Mouse (Mus musculus): ENCODE data around the gene Atp6v1e1. TPM values are rescaled to one million over a fixed set of nuclear protein-coding genes. Genes with fewer than 3 reads are reported as not detected.
"Not testable (repeated sequence)": the region's sequence is repeated elsewhere in the genome, so short reads cannot be mapped to it uniquely, and the experiment has no call there.

Gene Atp6v1e1
- polyA plus RNA-seq, 1 experiment from 2014 or later = 116 TPM

DNA sequence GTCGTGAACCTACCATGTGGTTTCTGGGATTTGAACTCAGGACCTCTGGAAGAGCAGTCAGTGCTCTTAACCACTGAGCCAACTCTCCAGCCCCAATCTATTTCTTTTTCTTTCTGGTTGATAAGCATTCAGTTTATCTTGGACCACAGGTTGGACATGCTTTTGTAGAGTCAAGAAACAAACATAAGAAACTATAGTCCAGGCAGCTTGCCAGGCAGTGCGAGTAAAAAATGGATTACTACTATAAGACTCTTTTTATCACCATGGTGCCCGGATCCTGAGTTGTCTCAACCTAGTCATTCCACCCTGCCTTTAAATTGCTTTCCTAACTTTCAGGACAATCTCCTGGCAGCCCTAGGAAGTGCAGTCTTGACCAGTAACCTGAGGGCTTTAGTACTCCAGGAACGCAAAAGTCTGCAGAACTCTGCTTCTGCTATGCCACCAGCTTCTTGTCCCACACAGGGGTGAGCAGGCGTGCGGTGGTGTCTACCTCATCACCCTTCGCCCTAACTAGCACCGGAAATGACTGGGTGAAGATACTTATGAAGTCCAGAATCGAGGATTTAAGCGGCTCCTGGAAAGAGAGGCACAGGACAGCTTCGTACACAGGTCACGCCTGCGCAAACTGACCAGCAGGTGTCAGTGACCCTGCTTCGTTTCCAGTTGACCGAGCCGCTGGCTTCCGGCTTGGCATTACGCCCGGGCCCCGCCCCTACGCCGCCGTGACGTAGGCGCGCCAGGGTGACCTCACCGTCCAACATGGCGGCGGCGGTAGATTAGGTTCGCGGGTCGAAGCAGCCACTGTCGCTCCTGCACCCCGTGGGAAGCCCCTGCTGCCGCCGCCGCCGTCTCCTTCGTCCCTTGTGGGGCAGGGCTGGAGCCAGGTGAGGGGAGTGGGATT is 13.1 kb upstream of the Atp6v1e1 start, which contains the start of gene Bcl2l13:
TSS of gene Bcl2l13 (plus strand) at position 739 of the 901 bp plus-strand sequence.
- 5% methylated on average over 40 of the region's 40 CpGs for WGBS
- peaks cover 22% of the 10 kb centered on the region for H3K36me3 ChIP-seq (replicated peaks)
- H3K27ac ChIP-seq (replicated peaks) = peak within 1 kb of the TSS; percentile 96
- H3K4me3 ChIP-seq = peak within 1 kb of the TSS; percentile 78
- peaks cover 16% of the 10 kb centered on the region for H3K4me1 ChIP-seq
- no peaks in the 10 kb centered on the region for H3K9me3 ChIP-seq
- no peaks in the 10 kb centered on the region for H3K27me3 ChIP-seq (replicated peaks; ENCODE audit: low read depth, poor library complexity, severe bottlenecking)
- DNase-seq (ENCODE audit: low spot score) = peak; percentile 97

DNA sequence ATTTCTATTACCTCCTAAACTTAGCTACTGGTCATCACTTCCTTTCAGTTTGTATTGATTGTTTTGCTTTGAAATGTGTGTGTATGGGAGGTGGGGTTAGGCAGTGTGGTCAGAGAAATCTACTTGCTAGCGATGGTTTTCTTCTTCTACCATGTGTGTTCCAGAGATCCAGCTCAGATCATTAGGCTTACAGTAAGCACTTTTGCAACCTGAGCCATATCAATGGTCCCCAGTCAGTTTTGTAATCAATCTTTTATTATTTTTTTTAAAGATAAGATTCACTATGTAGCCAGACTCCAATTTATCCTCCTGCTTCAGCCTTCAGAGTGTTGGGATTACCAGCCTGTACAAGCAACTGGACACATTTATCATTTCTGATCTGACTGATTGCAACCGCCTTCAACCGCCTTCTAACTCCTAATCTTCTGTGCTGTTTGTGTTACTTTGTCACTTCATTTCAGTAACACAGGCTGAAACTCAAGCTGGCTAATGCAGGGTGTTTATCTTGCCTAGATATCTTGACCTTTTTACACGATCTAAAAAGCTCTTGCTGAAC is 12.3 kb upstream of the Atp6v1e1 start:
- no peak for DNase-seq (ENCODE audit: low spot score)
- Histone ChIP-seq H3K27me3 (replicated peaks; ENCODE audit: low read depth, poor library complexity, severe bottlenecking) (no peaks in the 10 kb centered on the region), H3K4me3 (no peak overlapping the region), H3K36me3 (replicated peaks) (peaks cover 13% of the 10 kb centered on the region), H3K9me3 (no peaks in the 10 kb centered on the region), H3K4me1 (peaks cover 16% of the 10 kb centered on the region), H3K27ac (replicated peaks) (no peak overlapping the region)
- 87% methylated on average over 4 of the region's 4 CpGs for WGBS

GRCm38 (mm10) chr6:120832097-120832496 is 9.5 kb upstream of the Atp6v1e1 start:
- no peak for DNase-seq (ENCODE audit: low spot score)
- Histone ChIP-seq H3K36me3 (replicated peaks) (no peaks in the 10 kb centered on the region), H3K9me3 (no peaks in the 10 kb centered on the region), H3K4me1 (peaks cover 10% of the 10 kb centered on the region), H3K4me3 (no peak overlapping the region), H3K27me3 (replicated peaks; ENCODE audit: low read depth, poor library complexity, severe bottlenecking) (no peaks in the 10 kb centered on the region), H3K27ac (replicated peaks) (no peak overlapping the region)
- 73% methylated on average over 4 of the region's 4 CpGs for WGBS

GRCm38 (mm10) chr6:120830866-120831608 is 8.4 kb upstream of the Atp6v1e1 start:
- H3K27ac ChIP-seq (replicated peaks) = no peak overlapping the region
- WGBS = 70% methylated on average over 4 of the region's 4 CpGs
- no peak overlapping the region for H3K4me3 ChIP-seq

GRCm38 (mm10) chr6:120830056-120830455 is 7.5 kb upstream of the Atp6v1e1 start:
- DNase-seq (ENCODE audit: low spot score) = no peak
- Histone ChIP-seq H3K27me3 (replicated peaks; ENCODE audit: low read depth, poor library complexity, severe bottlenecking) (no peaks in the 10 kb centered on the region), H3K27ac (replicated peaks) (no peak overlapping the region), H3K4me1 (no peaks in the 10 kb centered on the region), H3K4me3 (no peak overlapping the region), H3K36me3 (replicated peaks) (no peaks in the 10 kb centered on the region), H3K9me3 (no peaks in the 10 kb centered on the region)
- 54% methylated on average over 1 of the region's 1 CpGs for WGBS

More at GRCm38 (mm10) chr6:120830866-120831608, 8.4 kb upstream of the Atp6v1e1 start:
- Histone ChIP-seq H3K9me3 (no peaks in the 10 kb centered on the region), H3K4me1 (peaks cover 7% of the 10 kb centered on the region), H3K36me3 (replicated peaks) (no peaks in the 10 kb centered on the region), H3K27me3 (replicated peaks; ENCODE audit: low read depth, poor library complexity, severe bottlenecking) (no peaks in the 10 kb centered on the region)
- DNase-seq (ENCODE audit: low spot score) = no peak

DNA sequence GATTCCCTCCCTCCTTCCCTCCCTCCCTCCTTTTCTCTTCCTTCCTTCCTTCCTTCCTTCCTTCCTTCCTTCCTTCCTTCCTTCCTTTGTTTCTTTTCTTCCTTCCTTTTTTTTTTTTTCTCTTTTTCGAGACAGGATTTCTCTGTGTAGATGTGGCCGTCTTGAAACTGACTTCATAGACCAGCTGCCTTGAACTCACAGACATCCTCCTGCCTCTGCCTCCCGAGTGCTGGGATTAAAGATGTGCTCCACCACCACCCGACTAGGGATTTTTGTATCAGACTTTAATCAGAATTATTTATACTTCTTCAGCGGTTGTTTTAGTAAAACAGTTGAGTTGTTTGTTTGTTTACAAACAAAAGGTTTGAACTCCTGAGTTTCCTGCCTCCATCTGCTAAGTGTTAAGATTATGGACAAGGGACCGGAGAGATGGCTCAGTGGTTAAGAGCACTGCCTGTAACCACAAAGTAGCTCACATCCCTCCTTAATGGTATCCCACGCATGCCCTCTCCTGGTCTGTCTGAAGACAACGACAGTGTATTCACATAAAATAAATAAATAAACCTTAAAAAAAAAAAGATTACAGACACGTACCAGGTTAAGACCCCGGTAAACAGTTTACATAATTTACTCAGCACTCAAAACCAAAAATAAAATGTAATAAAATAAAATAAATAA is 483 bp upstream of the Atp6v1e1 start:
- H3K4me1 ChIP-seq = peaks cover 10% of the 10 kb centered on the region
- H3K27me3 ChIP-seq (replicated peaks; ENCODE audit: low read depth, poor library complexity, severe bottlenecking) = no peaks in the 10 kb centered on the region
- DNase-seq (ENCODE audit: low spot score) = no peak
- WGBS = 82% methylated on average over 10 of the region's 10 CpGs
- H3K9me3 ChIP-seq = no peaks in the 10 kb centered on the region
- peak overlapping the region; percentile 89 for H3K27ac ChIP-seq (replicated peaks)
- H3K4me3 ChIP-seq = peak overlapping the region; percentile 96
- peaks cover 15% of the 10 kb centered on the region for H3K36me3 ChIP-seq (replicated peaks)

DNA sequence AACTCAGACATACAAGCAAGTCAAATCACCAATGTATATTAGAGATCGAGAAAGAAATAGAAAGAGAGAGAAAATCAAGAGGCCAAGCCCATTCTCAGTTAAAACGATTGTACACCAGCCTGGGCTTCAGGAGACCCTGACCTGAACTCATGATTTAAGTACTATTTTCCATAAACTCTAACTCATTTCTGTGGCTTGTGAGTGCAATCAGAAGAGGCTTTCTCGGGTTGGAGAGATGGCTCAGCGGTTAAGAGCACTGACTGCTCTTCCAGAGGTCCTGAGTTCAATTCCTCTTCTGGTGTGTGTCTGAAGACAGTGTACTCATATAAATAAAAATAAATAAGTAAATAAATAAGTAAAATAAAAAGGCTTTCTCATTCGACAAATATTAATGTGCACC is 878 bp downstream of the Atp6v1e1 start:
- 60% methylated on average over 5 of the region's 5 CpGs for WGBS
- no peaks in the 10 kb centered on the region for H3K27me3 ChIP-seq (replicated peaks; ENCODE audit: low read depth, poor library complexity, severe bottlenecking)
- peaks cover 10% of the 10 kb centered on the region for H3K4me1 ChIP-seq
- peak overlapping the region; percentile 96 for H3K4me3 ChIP-seq
- H3K27ac ChIP-seq (replicated peaks) = no peak overlapping the region
- DNase-seq (ENCODE audit: low spot score) = no peak
- peaks cover 27% of the 10 kb centered on the region for H3K36me3 ChIP-seq (replicated peaks)
- peaks cover 6% of the 10 kb centered on the region; the same call in 1 of the 2 replicates for H3K9me3 ChIP-seq

GRCm38 (mm10) chr6:120820941-120821340 is 1.7 kb downstream of the Atp6v1e1 start:
- H3K27ac ChIP-seq (replicated peaks) = no peak overlapping the region
- H3K36me3 ChIP-seq (replicated peaks) = peaks cover 27% of the 10 kb centered on the region
- WGBS = 91% methylated on average over 1 of the region's 1 CpGs
- H3K27me3 ChIP-seq (replicated peaks; ENCODE audit: low read depth, poor library complexity, severe bottlenecking) = no peaks in the 10 kb centered on the region
- H3K4me1 ChIP-seq = peaks cover 10% of the 10 kb centered on the region
- peaks cover 6% of the 10 kb centered on the region; the same call in 1 of the 2 replicates for H3K9me3 ChIP-seq
- H3K4me3 ChIP-seq = peak overlapping the region; percentile 96; the same call in 1 of the 2 replicates
- no peak for DNase-seq (ENCODE audit: low spot score)

DNA sequence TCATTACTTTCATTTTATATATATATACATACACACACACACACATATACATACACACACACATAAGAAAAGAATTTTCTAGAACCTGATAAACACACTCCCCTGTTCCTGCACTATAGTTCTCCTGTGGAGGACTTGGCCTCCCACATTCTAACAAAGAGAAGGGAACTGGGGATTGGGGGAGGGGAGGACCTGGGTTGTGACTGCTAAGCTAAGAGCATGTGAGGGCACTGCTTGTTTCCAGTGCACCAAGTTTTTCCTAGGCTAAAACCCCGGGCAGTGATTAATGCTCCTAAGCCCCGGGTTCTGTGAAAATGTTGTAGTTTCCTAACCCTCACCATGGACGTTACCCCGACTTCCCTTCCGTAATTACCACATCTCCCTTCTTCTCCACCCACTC is 2.4 kb downstream of the Atp6v1e1 start:
- Histone ChIP-seq H3K27me3 (replicated peaks; ENCODE audit: low read depth, poor library complexity, severe bottlenecking) (no peaks in the 10 kb centered on the region), H3K9me3 (peaks cover 6% of the 10 kb centered on the region; the same call in 1 of the 2 replicates)

DNA sequence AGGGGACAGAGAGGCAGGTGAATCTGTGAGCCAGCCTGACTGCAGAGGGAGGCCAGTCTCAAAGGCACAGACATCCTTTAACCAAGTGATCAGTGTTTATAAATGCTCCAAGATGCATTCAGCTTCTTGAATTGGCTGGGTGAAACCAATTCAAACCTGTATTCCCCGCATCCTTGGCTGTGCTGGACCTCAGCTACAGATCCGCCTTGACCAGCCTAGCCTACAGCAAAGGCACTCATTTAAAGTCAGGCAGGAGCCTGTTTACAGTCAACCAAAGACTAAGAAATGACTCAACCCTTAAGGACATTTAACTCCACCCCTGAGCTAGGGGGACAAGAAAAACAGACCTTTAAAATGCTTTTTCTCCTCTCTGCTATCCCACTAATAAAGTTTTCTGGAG is 3.3 kb downstream of the Atp6v1e1 start:
- DNase-seq (ENCODE audit: low spot score) = no peak
- H3K27me3 ChIP-seq (replicated peaks; ENCODE audit: low read depth, poor library complexity, severe bottlenecking) = no peaks in the 10 kb centered on the region
- peaks cover 10% of the 10 kb centered on the region for H3K4me1 ChIP-seq
- peaks cover 6% of the 10 kb centered on the region; the same call in 1 of the 2 replicates for H3K9me3 ChIP-seq
- whole genome bisulfite sequencing = 94% methylated on average over 2 of the region's 2 CpGs
- peaks cover 27% of the 10 kb centered on the region for H3K36me3 ChIP-seq (replicated peaks)
- H3K4me3 ChIP-seq = no peak overlapping the region
- H3K27ac ChIP-seq (replicated peaks) = no peak overlapping the region

More for the DNA sequence above, 2.4 kb downstream of the Atp6v1e1 start:
- 90% methylated on average over 5 of the region's 5 CpGs for WGBS
- Histone ChIP-seq H3K27ac (replicated peaks) (no peak overlapping the region), H3K4me1 (peaks cover 10% of the 10 kb centered on the region), H3K36me3 (replicated peaks) (peaks cover 27% of the 10 kb centered on the region), H3K4me3 (no peak overlapping the region)
- DNase-seq (ENCODE audit: low spot score) = no peak

DNA sequence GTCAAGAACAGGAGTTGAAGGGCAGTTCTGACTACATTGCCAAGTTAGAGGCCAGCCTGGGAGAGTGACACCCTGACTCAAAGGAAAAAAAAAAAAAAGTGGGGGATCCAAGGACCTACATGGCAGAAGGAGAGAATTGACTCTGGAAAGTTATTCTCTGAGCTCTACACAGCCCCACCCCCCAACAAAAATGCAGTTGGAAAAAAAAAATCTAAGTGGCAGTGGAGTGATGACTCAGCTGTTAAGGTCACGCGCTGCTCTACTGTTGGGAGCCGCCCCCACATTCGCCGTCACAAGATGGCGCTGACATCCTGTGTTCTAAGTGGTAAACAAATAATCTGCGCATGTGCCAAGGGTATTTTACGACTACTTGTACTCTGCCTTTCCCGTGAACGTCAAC is 10.6 kb downstream of the Atp6v1e1 start:
- DNase-seq (ENCODE audit: low spot score); H3K9me3 ChIP-seq; H3K4me1 ChIP-seq; H3K27me3 ChIP-seq (replicated peaks; ENCODE audit: low read depth, poor library complexity, severe bottlenecking); H3K4me3 ChIP-seq; H3K27ac ChIP-seq (replicated peaks): not testable (repeated sequence)
- WGBS = over 99% methylated on average over 10 of the region's 10 CpGs
- H3K36me3 ChIP-seq (replicated peaks) = peaks cover 56% of the 10 kb centered on the region

- no peaks in the 10 kb centered on the region for H3K4me1 ChIP-seq
- no peaks in the 10 kb centered on the region for H3K9me3 ChIP-seq
- peaks cover 98% of the 10 kb centered on the region for H3K36me3 ChIP-seq (replicated peaks)
- H3K27ac ChIP-seq (replicated peaks) = no peak overlapping the region
- WGBS = 96% methylated on average over 4 of the region's 4 CpGs
- no peak for DNase-seq (ENCODE audit: low spot score)
- H3K27me3 ChIP-seq (replicated peaks; ENCODE audit: low read depth, poor library complexity, severe bottlenecking) = no peaks in the 10 kb centered on the region
- no peak overlapping the region for H3K4me3 ChIP-seq
Observed at GRCm38 (mm10) chr6:120807738-120808081, 14.9 kb downstream of the Atp6v1e1 start.

Measured in embryonic facial prominence, embryonic 10.5 days (tissue).